Mouse (Mus musculus) liver, embryonic 11.5 days (tissue): ENCODE data around the gene Gm49673. TPM values are rescaled to one million over a fixed set of nuclear protein-coding genes. Genes with fewer than 3 reads are reported as not detected.
"Not testable (repeated sequence)": the region's sequence is repeated elsewhere in the genome, so short reads cannot be mapped to it uniquely, and the experiment has no call there.

Source experiments
- ATAC-seq: fragments of 200-750 bp; cut with Nextera tagmentation; replicated peaks from 2 replicates; pipeline ENCODE4 v1.8.0; 2017; ENCODE audit warnings: moderate number of reproducible peaks, mild to moderate bottlenecking, moderate TSS enrichment, moderate library complexity; ENCODE audit not compliant: low FRiP score
- DNase-seq: peaks from one replicate; pipeline ENCODE4 v3.0.0-alpha.2; 2017; ENCODE audit warnings: low spot score
- H3K27ac ChIP-seq: fragments of 300-500 bp; sonication (generic); 2 replicates; pipeline ENCODE4 v1.5.1; 2014; ENCODE audit warnings: mild to moderate bottlenecking, low read depth, low read length, control low read depth
- H3K27me3 ChIP-seq: fragments of 300-500 bp; sonication (generic); replicated peaks from 2 replicates; pipeline ENCODE4 v1.6.1; 2014; ENCODE audit warnings: low read length, mixed read lengths; ENCODE audit not compliant: control insufficient read depth, insufficient read depth
- H3K36me3 ChIP-seq: fragments of 300-500 bp; sonication (generic); 2 replicates; pipeline ENCODE4 v1.6.1; 2014; ENCODE audit warnings: mild to moderate bottlenecking, low read length, moderate library complexity, mixed read lengths; ENCODE audit not compliant: control insufficient read depth, insufficient read depth
- H3K4me1 ChIP-seq: fragments of 300-500 bp; sonication (generic); replicated peaks from 2 replicates; pipeline ENCODE4 v1.6.1; 2014; ENCODE audit warnings: low read length, mixed read lengths; ENCODE audit not compliant: control insufficient read depth, insufficient read depth
- H3K4me2 ChIP-seq: fragments of 300-500 bp; sonication (generic); 2 replicates; pipeline ENCODE4 v1.6.1; 2014; ENCODE audit warnings: mild to moderate bottlenecking, control low read depth, moderate library complexity
- H3K4me3 ChIP-seq: fragments of 300-500 bp; sonication (generic); 2 replicates; pipeline ENCODE4 v1.5.1; 2014; ENCODE audit warnings: low read depth, low read length, control low read depth
- H3K9ac ChIP-seq: fragments of 300-500 bp; sonication (generic); 2 replicates; pipeline ENCODE4 v1.6.1; 2014; ENCODE audit warnings: low read depth, low read length, control low read depth
- H3K9me3 ChIP-seq: fragments of 300-500 bp; sonication (generic); 2 replicates; pipeline ENCODE4 v1.6.1; 2016; ENCODE audit warnings: low read length, inconsistent platforms, mixed read lengths; ENCODE audit not compliant: control insufficient read depth
- WGBS: fragments of 180-500 bp; shearing (Covaris S2); extraction: QIAGEN DNeasy Blood & Tissue Kit; methylation state at CpG from one replicate; pipeline ENCODE4 v1.1.7; 2014; 5-methylcytosine and 5-hydroxymethylcytosine counted together
- polyA plus RNA-seq: library from polyadenylated mRNA; unstranded; fragments of >200 nt; fragmentation: Nextera tagmentation; extraction: Ambion mirVana; gene quantifications from 2 replicates; pipeline ENCODE4 v1.2.1, GENCODE M21; 2014

Gm49673 gene
- 0.11 TPM in 1 of 2 replicates, not detected in the other for polyA plus RNA-seq

DNA sequence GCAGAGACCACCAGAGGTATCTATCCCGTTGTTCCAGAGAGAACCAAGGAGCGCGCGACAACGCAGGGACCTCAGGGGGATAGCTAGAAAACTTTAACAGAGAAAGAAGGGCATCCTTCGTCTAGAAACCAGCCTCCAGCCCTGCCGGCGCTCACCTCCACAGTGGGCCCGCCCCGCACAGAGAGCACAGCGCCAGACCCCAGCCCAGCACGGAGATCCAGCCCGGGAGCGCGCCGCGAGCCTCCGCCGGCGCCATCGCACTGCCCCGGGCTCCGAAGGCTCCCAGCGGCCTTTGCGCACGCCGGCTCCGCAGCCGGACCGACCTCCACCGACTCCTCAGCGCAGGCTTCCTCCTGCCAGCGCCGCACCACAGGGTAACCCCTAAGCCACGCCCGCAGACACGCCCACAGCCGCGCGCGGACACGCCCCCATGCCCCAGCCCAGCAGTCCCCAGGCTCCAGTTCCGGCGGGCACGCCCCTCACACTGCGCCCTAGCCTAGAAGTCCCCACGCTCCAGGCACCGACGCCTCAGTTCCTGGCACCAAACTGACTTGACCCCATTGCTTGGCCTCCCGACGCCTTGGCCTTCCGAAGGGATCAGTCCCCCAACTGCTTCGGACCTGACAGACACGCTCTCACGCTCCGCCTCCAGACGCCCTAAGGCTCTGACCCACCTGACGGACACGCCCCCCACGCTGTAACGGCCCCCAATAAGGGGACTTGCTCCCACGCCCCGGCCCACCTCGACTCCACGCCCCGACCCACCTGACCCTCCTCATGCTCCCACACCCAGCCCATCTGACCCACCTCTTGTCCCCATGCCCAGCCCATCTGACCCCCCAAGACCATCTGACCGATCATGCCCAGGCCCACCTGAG, at the start of gene Gm49673, which contains the start of gene Rnaset2a:
Gm49673 (minus strand) TSS at position 350 of the 878 bp plus-strand sequence.
Rnaset2a (minus strand) TSS at position 659 of the 878 bp plus-strand sequence.
- WGBS: under 1% methylated on average over 40 of the region's 67 CpGs
- ATAC-seq (peak; percentile 100), DNase-seq (peak; percentile 53)
- H3K27ac ChIP-seq, H3K4me1 ChIP-seq, H3K36me3 ChIP-seq, H3K9me3 ChIP-seq, H3K27me3 ChIP-seq: not testable (repeated sequence)
- H3K4me2 ChIP-seq: peak within 1 kb of the TSS; percentile 57
- peak within 1 kb of the TSS; percentile 61 for H3K4me3 ChIP-seq
- peak within 1 kb of the TSS; percentile 66 for H3K9ac ChIP-seq

DNA sequence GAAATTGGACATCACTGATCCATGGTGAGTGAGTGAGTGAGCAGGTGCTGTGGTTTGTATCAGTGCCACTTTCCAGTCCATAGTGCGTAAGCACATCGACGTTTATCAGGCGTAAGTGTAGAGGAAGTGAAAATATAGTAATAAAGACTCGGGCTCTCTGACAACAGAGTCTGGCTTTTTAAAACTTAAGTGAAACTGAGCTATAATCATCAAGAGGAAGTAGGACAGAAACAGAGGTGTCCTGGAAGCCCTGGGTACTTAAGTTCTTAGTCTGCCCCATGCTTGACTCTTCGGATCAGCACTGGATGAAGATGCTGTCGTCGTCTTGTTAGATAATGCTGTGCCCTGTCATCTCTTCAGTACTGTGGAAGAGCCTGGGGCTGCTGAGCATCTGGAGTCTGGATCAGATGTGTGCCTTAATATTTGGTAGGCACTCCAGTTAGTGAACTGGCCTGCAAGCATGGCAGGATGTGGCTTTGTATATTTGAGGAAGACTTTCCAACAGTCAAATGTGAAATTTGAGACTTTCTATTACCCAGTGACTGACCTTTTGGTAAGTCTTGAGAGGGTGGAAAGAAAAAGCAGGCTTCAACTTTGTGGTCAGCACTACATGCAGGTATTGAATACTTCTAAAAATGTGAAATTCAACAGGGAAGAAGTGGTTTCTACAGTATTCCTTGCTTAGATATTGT, 48.2 kb upstream of the Gm49673 start:
- ATAC-seq (no peak), DNase-seq (no peak)
- H3K4me2 ChIP-seq: no peak overlapping the region
- 88% methylated on average over 8 of the region's 8 CpGs for WGBS
- no peak overlapping the region for H3K27ac ChIP-seq
- peaks cover 22% of the 10 kb centered on the region; the same call in 1 of the 2 replicates for H3K36me3 ChIP-seq
- no peaks in the 10 kb centered on the region for H3K9me3 ChIP-seq
- no peak overlapping the region for H3K9ac ChIP-seq
- H3K27me3 ChIP-seq: no peaks in the 10 kb centered on the region
- H3K4me3 ChIP-seq: no peak overlapping the region
- H3K4me1 ChIP-seq: no peaks in the 10 kb centered on the region

DNA sequence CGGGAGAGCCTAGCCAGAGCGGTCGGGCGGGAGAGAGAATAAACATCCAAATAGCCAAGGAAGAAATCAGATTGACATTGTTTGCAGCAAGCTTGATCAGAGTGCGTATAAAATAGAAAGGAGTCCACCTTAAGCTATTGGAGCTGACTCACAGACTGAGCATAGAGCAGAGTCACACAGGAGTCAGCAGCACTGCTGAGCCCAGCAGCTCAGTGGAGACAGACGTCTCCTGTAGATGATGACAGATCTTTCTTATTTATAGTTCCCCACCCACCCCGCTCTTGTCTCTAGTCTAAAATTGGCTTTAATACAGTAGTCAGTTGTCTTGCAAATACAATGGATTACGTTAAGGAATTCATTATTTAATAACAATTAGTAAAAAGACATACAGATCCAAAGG, 46.1 kb upstream of the Gm49673 start:
- DNase-seq: no peak
- WGBS: 92% methylated on average over 8 of the region's 8 CpGs
- peaks cover 31% of the 10 kb centered on the region; the same call in 1 of the 2 replicates for H3K36me3 ChIP-seq

DNA sequence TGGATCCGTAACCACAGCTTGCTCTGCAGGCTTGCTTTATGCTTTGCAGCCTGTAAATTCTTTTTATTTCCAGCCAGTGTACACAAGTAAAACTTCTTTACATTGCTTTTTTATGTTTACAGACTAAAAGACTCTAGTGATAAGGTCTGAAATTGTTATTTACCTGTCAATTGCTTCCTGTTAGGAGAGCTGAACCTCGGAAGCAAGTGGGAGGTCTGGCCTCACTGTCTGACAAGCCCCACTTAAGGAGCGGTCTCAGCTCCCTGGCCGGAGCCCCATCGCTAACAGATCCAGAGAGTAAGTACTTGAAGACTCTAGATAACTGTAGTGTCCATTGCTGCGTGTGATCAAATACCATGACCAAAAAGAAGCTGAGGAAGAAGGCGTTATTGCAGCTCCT, 36.6 kb upstream of the Gm49673 start:
- Histone ChIP-seq H3K9ac (no peak overlapping the region), H3K4me3 (no peak overlapping the region), H3K9me3 (no peaks in the 10 kb centered on the region), H3K4me2 (no peak overlapping the region), H3K4me1 (no peaks in the 10 kb centered on the region), H3K36me3 (peaks cover 24% of the 10 kb centered on the region), H3K27me3 (no peaks in the 10 kb centered on the region), H3K27ac (no peak overlapping the region)
- no peak for ATAC-seq
- no peak for DNase-seq
- 87% methylated on average over 7 of the region's 7 CpGs for WGBS

More for the DNA sequence above, 46.1 kb upstream of the Gm49673 start:
- H3K9ac ChIP-seq: no peak overlapping the region
- no peaks in the 10 kb centered on the region for H3K4me1 ChIP-seq
- ATAC-seq: no peak
- H3K9me3 ChIP-seq: no peaks in the 10 kb centered on the region
- no peak overlapping the region for H3K27ac ChIP-seq
- H3K4me2 ChIP-seq: no peak overlapping the region
- no peak overlapping the region for H3K4me3 ChIP-seq
- no peaks in the 10 kb centered on the region for H3K27me3 ChIP-seq

DNA sequence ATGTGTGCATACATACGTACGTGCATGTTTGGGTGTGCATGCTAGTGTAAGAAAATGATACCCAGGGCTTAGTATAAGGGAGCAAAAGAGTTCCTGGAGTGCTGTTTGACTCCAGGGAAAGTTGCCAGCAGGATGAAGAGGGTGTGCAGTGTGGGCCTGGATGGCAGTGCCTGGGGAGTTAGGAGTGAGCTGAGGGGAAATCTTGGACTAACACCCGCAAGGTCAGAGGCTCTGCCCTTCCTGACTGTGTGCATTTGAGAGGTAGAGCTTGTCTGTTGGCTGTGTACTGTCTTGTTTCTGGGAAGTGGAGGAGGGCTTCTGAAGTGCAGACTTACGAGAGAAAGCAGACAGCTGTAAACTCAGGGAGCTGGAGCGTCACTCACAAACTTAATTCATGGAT, 36.2 kb upstream of the Gm49673 start:
- ATAC-seq (no peak), DNase-seq (no peak)
- Histone ChIP-seq H3K4me1 (no peaks in the 10 kb centered on the region), H3K27ac (no peak overlapping the region), H3K27me3 (no peaks in the 10 kb centered on the region), H3K9me3 (no peaks in the 10 kb centered on the region), H3K4me2 (no peak overlapping the region), H3K36me3 (peaks cover 22% of the 10 kb centered on the region), H3K4me3 (no peak overlapping the region), H3K9ac (no peak overlapping the region)
- WGBS: 88% methylated on average over 5 of the region's 5 CpGs

DNA sequence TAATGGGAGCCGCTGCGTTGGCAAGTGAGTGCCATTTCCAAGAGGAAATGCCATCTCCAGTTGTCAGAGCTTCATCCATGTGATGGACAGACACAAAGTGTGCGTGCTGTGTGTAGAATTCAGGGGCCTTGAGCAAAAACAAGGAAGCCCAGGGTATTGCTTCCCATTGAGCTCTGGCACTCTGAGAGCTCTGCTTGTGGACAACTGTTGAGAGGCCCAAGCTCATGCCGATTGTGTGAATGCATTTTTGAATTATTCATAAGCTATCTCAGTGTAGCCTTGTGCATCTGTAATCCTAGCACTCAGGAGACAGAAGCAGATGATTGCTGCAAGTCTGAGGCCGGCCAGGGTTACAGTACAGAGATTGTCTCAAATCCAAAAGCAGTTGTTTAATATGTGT, 29.5 kb upstream of the Gm49673 start:
- Histone ChIP-seq H3K9ac (no peak overlapping the region), H3K4me3 (no peak overlapping the region), H3K36me3 (peaks cover 25% of the 10 kb centered on the region), H3K9me3 (no peaks in the 10 kb centered on the region), H3K4me2 (no peak overlapping the region), H3K27me3 (no peaks in the 10 kb centered on the region), H3K27ac (no peak overlapping the region), H3K4me1 (no peaks in the 10 kb centered on the region)
- no peak for ATAC-seq
- 96% methylated on average over 5 of the region's 5 CpGs for WGBS
- DNase-seq: no peak

DNA sequence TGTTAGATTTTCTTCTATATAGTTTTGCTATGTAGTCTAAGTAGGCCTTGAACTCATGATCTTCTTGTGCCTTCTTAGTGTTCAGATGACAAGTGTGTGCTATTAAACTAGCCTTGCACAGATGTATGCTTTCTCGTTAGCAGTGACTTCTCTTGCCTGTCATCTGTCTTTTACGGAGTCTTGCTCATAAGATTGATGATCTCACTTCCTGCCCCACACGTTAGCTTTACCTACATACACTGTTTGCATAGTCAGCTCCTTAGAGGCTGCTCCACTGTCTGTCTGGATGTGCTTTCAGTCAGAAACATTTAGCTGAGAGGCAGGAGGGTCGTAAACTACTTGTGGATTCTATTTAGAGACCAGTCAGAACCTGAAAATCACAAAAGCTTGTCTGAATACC, 23.5 kb upstream of the Gm49673 start:
- Histone ChIP-seq H3K9ac (no peak overlapping the region), H3K4me2 (no peak overlapping the region), H3K9me3 (no peaks in the 10 kb centered on the region), H3K27ac (no peak overlapping the region), H3K27me3 (no peaks in the 10 kb centered on the region), H3K4me1 (no peaks in the 10 kb centered on the region), H3K4me3 (no peak overlapping the region), H3K36me3 (peaks cover 28% of the 10 kb centered on the region)
- 60% methylated on average over 4 of the region's 4 CpGs for WGBS
- ATAC-seq: no peak
- no peak for DNase-seq

DNA sequence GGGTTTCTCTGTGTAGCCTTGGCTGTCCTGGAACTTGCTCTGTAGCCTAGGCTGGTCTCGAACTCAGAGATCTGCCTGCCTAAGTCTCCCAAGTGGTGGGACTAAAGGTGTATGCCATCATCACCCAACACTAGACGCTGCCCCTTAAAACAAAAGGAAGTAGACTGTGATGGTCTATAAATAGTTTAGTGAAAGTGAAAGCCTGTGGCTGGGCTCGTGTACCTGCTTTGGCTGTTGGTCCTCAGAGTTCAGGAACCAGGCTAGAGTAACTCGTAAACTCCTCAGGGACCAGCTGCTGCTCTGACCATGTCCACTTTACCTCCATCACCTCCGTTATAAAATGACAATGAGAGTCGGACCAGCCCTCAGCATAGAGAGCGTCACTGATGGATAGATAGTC, 22.7 kb upstream of the Gm49673 start:
- no peak overlapping the region for H3K9ac ChIP-seq
- DNase-seq: no peak
- H3K4me3 ChIP-seq: no peak overlapping the region
- no peak overlapping the region for H3K27ac ChIP-seq
- WGBS: 81% methylated on average over 7 of the region's 7 CpGs
- H3K36me3 ChIP-seq: peaks cover 21% of the 10 kb centered on the region
- H3K4me2 ChIP-seq: no peak overlapping the region
- ATAC-seq: no peak
- H3K4me1 ChIP-seq: no peaks in the 10 kb centered on the region
- H3K9me3 ChIP-seq: no peaks in the 10 kb centered on the region
- H3K27me3 ChIP-seq: no peaks in the 10 kb centered on the region
